9 mouse cellular contexts compared by ENCODE assay signal in the genomic region with DNA sequence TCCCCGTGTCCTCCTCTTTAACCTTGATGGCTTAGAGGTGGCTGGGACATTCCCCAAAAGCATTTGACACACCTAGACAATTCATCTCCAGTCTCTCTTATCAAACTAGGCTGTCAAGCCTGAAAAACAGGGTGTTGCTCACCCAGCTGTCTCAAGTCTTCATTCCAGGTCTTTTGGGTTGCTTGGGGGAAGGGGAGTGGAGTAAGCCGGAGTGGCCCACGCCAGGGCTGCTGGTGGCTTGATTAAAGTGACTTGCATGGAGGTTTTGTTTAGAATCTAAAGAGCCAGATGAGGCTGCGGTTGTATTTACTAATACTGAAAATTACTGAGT.
DNase-seq lines count a peak whose midpoint lies in the region; ATAC-seq lines count a peak whose summit lies in the region.
"Had no signal": no experiment of that assay in that cellular context is flagged by ENCODE, and none has a peak within 500 bp of the region (broad histone marks: within the 10 kb centered on the region; RNA-seq: fewer than 3 reads in every experiment).

No protein-coding gene starts in this region.

- H3K27me3 ChIP-seq in erythroblast, embryonic 14.5 days (ENCODE audit: control insufficient read depth): peaks cover 15% of the 10 kb centered on the region
- peaks cover 27% of the 10 kb centered on the region for H3K27me3 ChIP-seq in liver, embryonic 12.5 days (replicated peaks)
- H3K27me3 ChIP-seq in stomach, embryonic 16.5 days (ENCODE audit: control insufficient read depth, insufficient read depth, low read length): no peaks in the 10 kb centered on the region

- no peaks in the 10 kb centered on the region for H3K36me3 ChIP-seq in erythroblast, embryonic 14.5 days (ENCODE audit: control insufficient read depth)
- no peaks in the 10 kb centered on the region for H3K36me3 ChIP-seq in liver, embryonic 12.5 days
- no peaks in the 10 kb centered on the region for H3K36me3 ChIP-seq in stomach, embryonic 16.5 days (ENCODE audit: control insufficient read depth, insufficient read depth, low read length)

- no peaks in the 10 kb centered on the region for H3K9me3 ChIP-seq in erythroblast, embryonic 14.5 days (ENCODE audit: control insufficient read depth, low read length)
- H3K9me3 ChIP-seq in liver, embryonic 12.5 days (replicated peaks): no peaks in the 10 kb centered on the region
- H3K9me3 ChIP-seq in stomach, embryonic 16.5 days (replicated peaks; ENCODE audit: control insufficient read depth, low read length): no peaks in the 10 kb centered on the region

- 23% methylated on average over 4 of the region's 4 CpGs for WGBS in liver, embryonic 12.5 days (ENCODE audit: insufficient replicate concordance)
- 28% methylated on average over 4 of the region's 4 CpGs for WGBS in stomach, embryonic 16.5 days

- H3K9ac ChIP-seq in liver, embryonic 12.5 days: no peak overlapping the region; the same call in 1 of the 2 replicates
- H3K9ac ChIP-seq in stomach, embryonic 16.5 days (ENCODE audit: low read length): peak overlapping the region; percentile 65; the same call in 1 of the 2 replicates

- no peak for ATAC-seq in erythroblast, adult 5-6 weeks (replicated peaks; ENCODE audit: low FRiP score, poor library complexity, severe bottlenecking)
- ATAC-seq in liver, embryonic 12.5 days: no peak
- ATAC-seq in stomach, embryonic 16.5 days (ENCODE audit: insufficient read depth, low FRiP score): peak; percentile 26; the same call in 1 of the 2 replicates

- H3K4me3 ChIP-seq in erythroblast, embryonic 14.5 days (replicated peaks): peak overlapping the region; percentile 34
- H3K4me3 ChIP-seq in liver, embryonic 12.5 days: peak overlapping the region; percentile 37
- H3K4me3 ChIP-seq in stomach, embryonic 16.5 days (replicated peaks; ENCODE audit: low read length): peak overlapping the region; percentile 49
- H3K4me3 ChIP-seq: megakaryocyte, embryonic 14.5 days had no signal

- no peak overlapping the region for H3K27ac ChIP-seq in liver, embryonic 12.5 days
- peak overlapping the region; percentile 73 for H3K27ac ChIP-seq in stomach, embryonic 16.5 days (ENCODE audit: low read length)

- no peaks in the 10 kb centered on the region for H3K4me1 ChIP-seq in erythroblast, embryonic 14.5 days (ENCODE audit: control insufficient read depth)
- H3K4me1 ChIP-seq in liver, embryonic 12.5 days: peaks cover 39% of the 10 kb centered on the region
- peaks cover 55% of the 10 kb centered on the region for H3K4me1 ChIP-seq in stomach, embryonic 16.5 days (ENCODE audit: control insufficient read depth, insufficient read depth, low read length)
- H3K4me1 ChIP-seq: megakaryocyte, embryonic 14.5 days had no signal

- peak; percentile 38 for DNase-seq in urinary bladder, postnatal 14 days (ENCODE audit: low spot score)
- no peak for DNase-seq in urinary bladder, adult 2 months (ENCODE audit: low spot score)
- DNase-seq in cerebellum, adult 8-10 months: no peak
- no peak for DNase-seq in retina, postnatal 1 day

- peak overlapping the region; percentile 48 for H3K4me2 ChIP-seq in liver, embryonic 12.5 days
- H3K4me2 ChIP-seq in stomach, embryonic 16.5 days (ENCODE audit: low read depth, low read length): peak overlapping the region; percentile 70
